Mouse (Mus musculus) lung, postnatal 0 days (tissue): ENCODE results near the gene Atg4b.

Source experiments
- CTCF ChIP-seq: IDR thresholded peaks from 2 replicates; pipeline ENCODE4 v1.5.1; 2016; ENCODE audit warnings: antibody characterized with exemption, mild to moderate bottlenecking
- EP300 ChIP-seq: IDR thresholded peaks from 2 replicates; pipeline ENCODE4 v1.6.1; 2016; ENCODE audit warnings: antibody characterized with exemption, mild to moderate bottlenecking, control low read depth

- no peak for TF ChIP-seq CTCF
- no peak for TF ChIP-seq EP300
Observed at GRCm38 (mm10) chr1:93824609-93825008, 73.3 kb downstream of the Atg4b start, which contains the start of gene D2hgdh.
